Mouse (Mus musculus) hindbrain, embryonic 15.5 days (tissue): ENCODE measurements at regions not wholly inside any gene's neighbourhood (a gene's known extent, or its start where the extent isn't known, plus 50 kb on each side); places are given as distances from the start of the nearest gene placed in this dataset.
A peak's percentile ranks its signal among the peaks of the same experiment; 100 is the strongest.

ENCODE experiments used
- ATAC-seq: fragments of 200-750 bp; cut with Nextera tagmentation; 2 replicates; pipeline ENCODE4 v1.8.0; 2017; ENCODE audit warnings: low read depth, moderate number of reproducible peaks, moderate TSS enrichment; ENCODE audit not compliant: low FRiP score
- H3K27ac ChIP-seq: fragments of 300-500 bp; sonication (generic); replicated peaks from 2 replicates; pipeline ENCODE4 v1.5.1; 2015; ENCODE audit warnings: mild to moderate bottlenecking, inconsistent platforms
- H3K27me3 ChIP-seq: fragments of 300-500 bp; sonication (generic); 2 replicates; pipeline ENCODE4 v1.6.1; 2015; ENCODE audit warnings: control low read depth, inconsistent platforms
- H3K36me3 ChIP-seq: fragments of 300-500 bp; sonication (generic); 2 replicates; pipeline ENCODE4 v1.6.1; 2015; ENCODE audit warnings: control low read depth, inconsistent platforms
- H3K4me1 ChIP-seq: fragments of 300-500 bp; sonication (generic); replicated peaks from 2 replicates; pipeline ENCODE4 v1.6.1; 2015; ENCODE audit warnings: control low read depth, inconsistent platforms
- H3K4me2 ChIP-seq: fragments of 300-500 bp; sonication (generic); 2 replicates; pipeline ENCODE4 v1.6.1; 2015; ENCODE audit warnings: moderate library complexity, mild to moderate bottlenecking, inconsistent platforms
- H3K4me3 ChIP-seq: fragments of 300-500 bp; sonication (generic); 2 replicates; pipeline ENCODE4 v1.5.1; 2015; ENCODE audit warnings: mild to moderate bottlenecking, inconsistent platforms
- H3K9ac ChIP-seq: fragments of 300-500 bp; sonication (generic); 2 replicates; pipeline ENCODE4 v1.6.1; 2015; ENCODE audit warnings: inconsistent platforms
- H3K9me3 ChIP-seq: fragments of 300-500 bp; sonication (generic); 2 replicates; pipeline ENCODE4 v1.6.1; 2016; ENCODE audit warnings: control low read depth, inconsistent platforms
- WGBS: fragments of 180-500 bp; shearing (Covaris S2); methylation state at CpG from one replicate; pipeline ENCODE4 v1.1.7; 2015; 5-methylcytosine and 5-hydroxymethylcytosine counted together

DNA sequence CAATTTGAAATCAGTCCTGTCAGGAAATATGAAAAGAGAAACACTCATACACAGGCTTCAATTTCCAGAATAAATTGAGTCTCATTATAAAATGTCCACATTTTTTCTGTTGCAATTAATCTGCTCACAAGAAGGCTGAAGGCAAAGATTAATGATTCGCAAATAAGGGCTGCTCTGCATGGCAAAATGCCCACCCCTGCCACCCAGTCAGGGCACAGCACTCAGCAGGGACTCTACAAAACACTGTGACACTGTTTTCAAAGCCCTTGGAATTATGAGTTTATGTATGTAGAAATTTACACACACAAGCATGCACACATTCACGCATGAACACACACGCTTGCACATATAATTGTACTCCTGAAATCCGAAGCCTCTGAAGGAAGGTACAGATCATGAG lies 50.0 kb upstream of the Rhoj start:
- Histone ChIP-seq H3K4me3 (no peak overlapping the region), H3K27ac (0 out of 2 replicates have a peak overlapping the region, but pooled peaks have one; percentile 34), H3K27me3 (no peaks in the 10 kb centered on the region), H3K4me2 (no peak overlapping the region), H3K4me1 (no peaks in the 10 kb centered on the region; the same call in 1 of the 2 replicates), H3K36me3 (no peaks in the 10 kb centered on the region), H3K9me3 (no peaks in the 10 kb centered on the region), H3K9ac (no peak overlapping the region)
- no peak for ATAC-seq
- 78% methylated on average over 4 of the region's 4 CpGs for WGBS
